Mouse (Mus musculus) lung, postnatal 4 days (tissue): ENCODE data around the gene Bcl2l14.

Experiments used
- DNase-seq, 2 experiments: peaks; one replicate each; pipeline ENCODE4 v3.0.0; 2021

The Bcl2l14 gene

GRCm38 (mm10) chr6:134396018-134396417 is at the start of gene Bcl2l14:
Gene Bcl2l14 (plus strand): TSS chr6:134396318.
- DNase-seq, result no peak

- DNase-seq, result no peak
These were observed 47.5 kb upstream of the Bcl2l14 start for GRCm38 (mm10) chr6:134348526-134349067.

DNA sequence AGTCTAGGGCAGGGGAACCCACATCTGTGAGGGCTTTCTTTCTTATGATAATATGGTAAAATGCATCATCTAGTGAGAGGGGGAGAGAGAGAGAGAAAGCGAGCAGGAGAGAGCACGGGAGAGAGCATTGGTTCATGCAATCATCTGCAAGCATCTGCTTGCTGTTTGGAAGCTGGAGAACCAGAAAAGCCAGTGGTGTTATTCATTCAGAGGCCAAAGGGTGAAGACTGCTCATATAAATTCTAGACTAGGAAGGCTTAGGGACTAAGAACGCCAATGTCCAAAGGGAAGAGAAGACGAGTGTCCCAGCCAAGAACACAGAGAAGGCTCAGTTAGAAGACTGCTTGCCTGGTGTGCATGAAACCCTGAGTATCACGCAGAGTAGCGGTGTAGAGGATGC is 43.2 kb upstream of the Bcl2l14 start:
- no peak for DNase-seq

DNA sequence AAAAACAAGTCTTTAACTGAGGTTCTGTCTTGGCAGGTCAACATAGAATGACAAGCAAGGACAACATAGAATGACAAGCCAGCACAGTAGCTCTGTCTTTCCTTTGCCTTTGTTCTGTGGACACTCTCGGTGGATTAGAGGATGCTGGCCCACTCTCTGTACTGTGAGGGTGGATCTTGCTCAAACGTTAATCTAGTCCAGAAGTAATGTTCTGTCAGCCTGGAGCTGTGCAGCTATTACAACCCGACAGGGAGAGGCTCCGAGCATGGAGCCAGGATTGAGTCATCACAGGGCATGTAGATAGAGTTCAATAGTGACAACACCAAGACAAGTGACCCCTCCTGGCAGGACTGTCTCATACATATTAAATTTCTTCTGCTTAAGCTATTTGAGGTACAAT is 42.4 kb upstream of the Bcl2l14 start:
- no peak for DNase-seq

DNA sequence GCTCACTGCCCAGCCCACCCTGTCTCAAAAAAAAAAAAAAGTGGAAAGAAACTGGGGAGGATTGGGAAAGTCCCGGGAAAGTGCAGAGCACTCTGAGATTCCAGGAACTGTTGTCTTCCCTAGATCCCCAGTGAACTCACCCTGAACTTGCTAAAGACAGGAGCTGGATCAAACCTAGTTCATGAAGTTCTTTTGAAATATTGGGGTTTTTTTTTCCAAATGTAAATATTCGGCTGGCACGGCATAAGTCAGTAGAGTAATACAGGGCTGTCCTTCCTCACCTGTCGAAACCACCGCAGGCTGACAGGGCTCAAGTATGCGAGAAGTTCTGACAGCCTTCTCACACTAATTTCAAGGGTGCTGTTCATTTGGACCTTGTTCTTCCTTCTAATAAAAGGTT is 38.5 kb upstream of the Bcl2l14 start:
- no peak for DNase-seq

DNA sequence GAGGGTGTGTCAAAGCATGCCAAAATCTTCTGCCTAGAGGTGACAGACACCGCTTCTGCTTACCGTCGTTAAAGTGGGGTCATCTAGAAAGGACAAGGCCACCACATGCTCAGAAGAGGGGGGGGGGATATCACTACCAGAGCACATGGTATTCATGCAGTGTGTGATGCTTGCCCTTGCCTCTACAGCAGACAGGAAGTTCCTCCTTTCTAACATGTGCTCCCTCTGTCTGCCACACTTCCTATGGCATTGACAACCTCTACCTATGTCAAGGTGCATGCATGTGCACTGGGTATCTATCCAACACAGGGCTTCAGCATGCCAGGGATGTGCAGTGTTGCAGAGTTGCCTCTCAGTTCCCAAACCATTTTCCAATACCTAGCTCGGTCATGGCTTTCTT is 36.0 kb upstream of the Bcl2l14 start:
- no peak for DNase-seq

DNA sequence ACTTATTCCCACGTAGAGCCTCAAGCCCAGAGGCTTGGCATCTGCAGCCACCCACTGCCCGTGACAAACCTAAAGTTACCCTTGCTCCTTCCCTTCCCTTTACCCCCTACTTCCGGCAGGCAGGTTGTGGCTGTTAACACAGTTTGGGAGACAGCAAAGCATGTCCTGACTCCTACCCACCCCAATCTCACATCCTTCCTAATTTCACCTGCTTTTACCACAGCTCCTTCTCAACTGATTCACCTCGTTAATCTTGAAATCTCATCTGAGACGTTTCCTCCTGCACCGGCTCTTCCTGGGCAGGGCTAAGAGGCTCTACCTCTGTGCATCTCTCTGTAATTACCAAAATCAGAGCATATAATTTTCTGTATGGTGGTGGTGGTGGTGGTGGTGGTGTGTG is 31.5 kb upstream of the Bcl2l14 start:
- no peak for DNase-seq

DNA sequence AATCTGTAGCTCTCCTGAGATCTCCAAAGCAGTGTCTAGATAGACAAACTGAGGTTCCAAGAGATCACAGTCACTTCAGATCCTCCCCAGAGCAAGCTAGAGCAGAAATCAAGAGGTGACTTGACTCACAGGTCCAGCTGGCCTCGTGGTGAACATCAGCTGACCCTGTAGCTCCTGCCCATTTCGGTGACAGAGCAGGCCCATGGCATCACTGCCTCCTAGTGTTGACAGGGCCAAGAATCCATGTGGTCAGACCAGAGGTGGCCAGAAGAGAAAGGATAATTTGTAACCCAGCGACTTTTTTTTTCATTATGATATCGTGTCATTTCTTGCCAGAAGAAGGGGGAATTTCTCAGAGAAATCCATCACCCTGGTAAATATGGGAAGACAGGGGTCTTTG is 30.2 kb upstream of the Bcl2l14 start:
- no peak for DNase-seq

- DNase-seq, result peak in 1 of 2 experiments; percentile 31
These were observed 29.5 kb upstream of the Bcl2l14 start for GRCm38 (mm10) chr6:134366366-134367351.

DNA sequence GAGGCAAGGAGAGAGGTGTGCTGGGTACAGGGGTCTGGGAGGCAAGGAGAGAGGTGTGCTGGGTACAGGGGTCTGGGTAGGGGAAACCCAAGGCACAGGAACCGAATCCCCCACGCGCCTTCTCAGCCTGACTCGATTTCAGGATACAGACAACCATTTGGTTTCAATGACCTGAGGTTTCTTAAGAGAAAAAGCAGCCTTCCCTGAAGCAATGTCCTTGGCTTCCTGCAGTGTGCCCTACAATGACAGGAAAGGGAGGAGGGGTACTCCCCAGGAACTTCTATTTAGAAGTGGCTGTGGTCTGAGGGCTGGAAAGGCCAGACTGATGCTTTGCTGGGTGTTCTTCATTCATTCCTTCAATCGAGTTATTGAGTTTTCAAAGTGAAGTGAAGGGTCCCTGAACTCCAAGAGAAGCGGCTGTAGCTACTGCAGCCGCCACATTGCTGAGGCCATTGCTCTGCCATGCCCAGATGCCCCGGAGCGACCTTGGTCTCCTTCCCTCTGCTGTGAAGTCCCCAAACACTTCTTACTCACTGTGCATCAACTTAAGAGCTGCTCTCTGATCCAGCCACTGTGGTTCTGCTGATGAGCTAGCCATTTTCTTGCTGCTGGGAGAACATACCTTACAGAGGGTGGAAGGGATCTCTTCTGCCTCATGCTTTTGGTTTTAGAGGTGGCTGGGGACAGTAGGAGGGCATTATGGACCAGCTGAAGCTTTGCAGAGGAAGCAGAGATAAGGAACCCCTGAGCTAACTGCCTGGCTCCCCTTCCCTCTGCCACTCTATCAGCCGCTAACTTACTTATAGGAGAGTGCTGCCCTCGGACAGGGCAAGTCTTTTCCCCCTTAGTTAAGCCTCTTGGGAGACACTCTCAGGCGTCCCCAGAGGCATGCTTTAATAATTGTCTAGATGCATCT is 28.5 kb upstream of the Bcl2l14 start:
- DNase-seq, result no peak

- no peak for DNase-seq
These were observed 23.2 kb upstream of the Bcl2l14 start for GRCm38 (mm10) chr6:134372946-134373345.

- no peak for DNase-seq
These were observed 18.9 kb upstream of the Bcl2l14 start for GRCm38 (mm10) chr6:134377201-134377600.

GRCm38 (mm10) chr6:134377856-134378255 is 18.3 kb upstream of the Bcl2l14 start:
- DNase-seq, result no peak

- no peak for DNase-seq
These were observed 14.7 kb upstream of the Bcl2l14 start for GRCm38 (mm10) chr6:134381462-134381861.

DNA sequence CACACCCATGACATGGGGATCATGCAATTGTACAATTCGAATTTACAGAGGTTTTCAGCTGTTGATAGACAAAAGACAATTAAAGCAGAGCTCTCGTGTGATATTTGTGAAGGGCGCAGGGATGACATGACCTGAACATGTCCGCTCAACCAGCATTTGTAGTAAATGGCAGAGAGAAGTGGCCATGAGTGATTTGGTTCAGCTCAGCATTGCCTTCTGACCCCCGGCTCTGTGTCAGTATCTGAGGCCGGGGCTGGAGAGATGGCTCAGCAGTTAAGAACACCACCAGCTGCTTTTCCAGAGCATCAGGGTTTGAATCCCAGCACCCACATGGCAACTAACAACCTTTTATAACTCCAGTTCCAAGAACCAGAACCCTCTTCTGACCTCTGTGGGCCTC is 10.2 kb upstream of the Bcl2l14 start:
- DNase-seq, result no peak

GRCm38 (mm10) chr6:134387396-134387795 is 8.7 kb upstream of the Bcl2l14 start:
- no peak for DNase-seq

DNA sequence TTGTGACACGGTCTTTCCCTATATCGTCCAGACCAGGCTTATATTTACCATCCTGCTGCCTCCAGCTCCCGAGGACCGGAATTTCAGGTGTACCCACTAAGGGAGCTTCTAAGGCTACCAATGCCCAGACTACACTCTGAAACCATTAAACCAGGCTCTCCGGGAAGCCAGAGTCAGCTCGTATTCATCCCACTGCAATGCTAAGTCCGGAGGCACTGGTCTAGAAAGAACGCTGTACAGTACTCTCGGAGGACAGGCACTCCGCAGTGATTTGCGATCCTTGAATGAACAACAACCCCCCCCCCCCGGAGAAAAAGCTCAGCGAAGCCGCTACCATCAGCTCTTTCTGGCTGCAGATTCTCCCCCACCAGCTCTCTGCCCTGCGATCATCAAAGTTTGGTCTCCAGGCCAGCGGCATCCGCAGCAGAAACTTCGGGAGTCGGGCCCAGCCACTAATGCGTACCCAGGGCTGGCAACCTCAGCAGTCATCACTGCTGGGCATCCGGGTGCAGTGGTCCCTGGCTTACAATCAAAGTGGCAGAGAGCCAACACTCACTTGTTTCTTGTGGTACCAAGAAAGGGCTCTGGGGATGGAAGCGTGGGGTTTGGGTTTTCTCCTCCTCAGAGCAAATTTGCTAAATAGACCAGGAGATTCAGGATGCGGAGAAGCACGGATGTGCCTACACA is 7.6 kb upstream of the Bcl2l14 start:
- no peak for DNase-seq

- peak; percentile 58 to 79 for DNase-seq
These were observed 6.7 kb upstream of the Bcl2l14 start for GRCm38 (mm10) chr6:134389248-134389891.

DNA sequence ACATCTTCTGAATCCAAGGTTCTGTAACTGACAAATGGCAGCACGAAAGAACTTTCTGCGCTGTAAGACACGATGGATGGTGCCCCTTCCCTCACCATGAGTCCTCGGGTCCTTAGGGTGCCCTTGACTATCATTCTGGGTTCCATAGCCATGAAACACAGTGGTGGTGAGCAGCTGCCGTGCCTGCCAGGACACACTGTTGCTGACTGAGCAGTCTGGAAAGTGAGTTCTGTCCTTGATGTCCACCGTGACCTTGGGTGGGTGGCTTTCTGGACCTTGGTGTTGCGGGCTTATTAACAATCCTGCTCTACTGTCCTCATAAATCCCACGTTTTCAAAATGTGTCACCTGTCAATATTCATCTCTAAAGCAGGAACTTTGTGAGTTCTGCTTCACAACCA is 6.2 kb upstream of the Bcl2l14 start:
- no peak for DNase-seq

DNA sequence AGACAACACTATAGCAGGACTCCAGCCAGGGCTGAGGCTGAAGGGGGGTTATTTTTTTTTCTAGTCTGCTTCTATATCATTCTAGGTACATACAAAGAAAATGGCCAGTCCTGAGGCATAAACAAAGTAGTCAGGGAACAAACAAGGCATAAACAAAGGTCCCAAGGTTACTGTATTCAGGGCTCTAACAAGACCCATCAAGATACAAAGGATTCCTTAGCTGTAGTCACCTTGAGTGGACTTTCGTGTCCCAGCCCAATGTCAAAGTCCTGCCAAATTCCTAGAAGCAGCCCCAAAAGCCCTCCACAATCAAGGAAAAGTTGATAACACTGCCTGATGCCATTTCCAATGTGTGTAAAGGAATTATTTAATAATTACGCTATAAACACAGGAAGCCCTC is 5.3 kb upstream of the Bcl2l14 start:
- no peak for DNase-seq

- DNase-seq, result peak; percentile 48 to 78
These were observed 7.0 kb downstream of the Bcl2l14 start for GRCm38 (mm10) chr6:134402914-134403683.
